Mouse (Mus musculus): ENCODE measurements around the gene Cyct.

DNA sequence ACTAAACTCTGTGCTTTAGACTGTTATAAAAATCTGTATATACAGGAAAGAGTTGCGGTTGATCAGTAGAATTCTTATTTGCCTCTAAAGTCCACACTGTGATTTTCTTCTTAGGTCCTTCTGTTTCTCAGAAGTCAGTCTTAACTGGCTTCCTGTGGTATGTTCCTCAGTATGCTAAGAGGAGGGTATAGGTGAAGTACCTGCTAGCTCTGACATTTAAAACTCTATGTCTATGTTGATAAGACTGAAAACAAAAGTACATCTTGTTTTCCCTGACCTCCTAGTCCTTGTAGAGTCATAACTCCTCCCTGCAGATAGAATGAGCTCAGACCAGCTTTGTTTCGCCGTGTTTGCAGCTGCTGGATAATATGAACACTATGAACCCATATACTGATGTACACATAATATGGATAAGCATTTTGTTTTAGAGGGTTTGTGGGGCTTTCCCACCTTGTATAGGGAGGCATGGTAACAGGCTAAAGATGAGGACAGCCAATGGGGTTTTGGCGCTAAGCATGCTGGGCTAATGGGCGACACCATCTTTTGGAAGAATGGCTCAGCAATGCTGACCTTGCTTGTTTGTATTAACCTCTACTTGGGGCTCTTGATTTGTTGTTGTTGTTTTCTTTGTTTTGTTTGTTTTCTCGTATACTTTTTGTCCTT lies 14.4 kb upstream of the Cyct start:
- no peak for TF ChIP-seq CTCF (IDR thresholded peaks at IDR 0.05; ENCODE audit: borderline replicate concordance, insufficient read depth, low read length)
- TF ChIP-seq POLR2A (IDR thresholded peaks at IDR 0.05; ENCODE audit: low read depth, low read length) = no peak
